Mouse (Mus musculus) small intestine, adult 2 months (tissue): ENCODE measurements around the gene Olfr1161. TPM values are rescaled to one million over a fixed set of nuclear protein-coding genes. Genes with fewer than 3 reads are reported as not detected.

ENCODE experiments used
- H3K27ac ChIP-seq: fragments of 200-500 bp; 2 replicates; pipeline ENCODE4 v1.5.1; 2012; ENCODE audit warnings: low read depth, low read length, control low read depth, inconsistent platforms; ENCODE audit not compliant: insufficient read depth
- H3K27me3 ChIP-seq: fragments of 200-500 bp; 2 replicates; pipeline ENCODE4 v1.6.1; 2012; ENCODE audit warnings: mild to moderate bottlenecking, moderate library complexity, low read length, inconsistent platforms; ENCODE audit not compliant: control insufficient read depth, insufficient read depth
- H3K36me3 ChIP-seq: fragments of 200-500 bp; 2 replicates; pipeline ENCODE4 v1.6.1; 2012; ENCODE audit warnings: mild to moderate bottlenecking, low read length, control low read depth, inconsistent platforms; ENCODE audit not compliant: control insufficient read depth, insufficient read depth
- H3K4me1 ChIP-seq: fragments of 200-500 bp; 2 replicates; pipeline ENCODE4 v1.6.1; 2012; ENCODE audit warnings: low read length, inconsistent platforms, mixed read lengths; ENCODE audit not compliant: control insufficient read depth, insufficient read depth, insufficient read length
- H3K4me3 ChIP-seq: fragments of 200-500 bp; 2 replicates; pipeline ENCODE4 v1.5.1; 2012; ENCODE audit warnings: low read depth, mild to moderate bottlenecking, control low read depth, inconsistent platforms, low read length, moderate library complexity
- CTCF ChIP-seq: fragments of 200-500 bp; IDR thresholded peaks from 2 replicates; pipeline ENCODE4 v1.5.1; 2012; ENCODE audit warnings: low read depth, mild to moderate bottlenecking, control low read depth, inconsistent platforms, low read length, moderate library complexity, mixed read lengths; ENCODE audit not compliant: insufficient replicate concordance, insufficient read length; ENCODE audit errors: extremely low read depth
- POLR2A ChIP-seq: fragments of 200-500 bp; IDR thresholded peaks from 2 replicates; pipeline ENCODE4 v1.6.1; 2012; ENCODE audit warnings: low read depth, mild to moderate bottlenecking, control low read depth, inconsistent platforms, low read length, moderate library complexity
- polyA plus RNA-seq: library from polyadenylated mRNA; depleted of rRNA; stranded (reverse); fragments of >200 nt; gene quantifications from 2 replicates; pipeline ENCODE4 v1.2.3, GENCODE M21; 2012; rRNA removed

Gene Olfr1161
- polyA plus RNA-seq, 1 experiment, result not detected

GRCm38 (mm10) chr2:88071730-88072129 is 49.2 kb downstream of the Olfr1161 start, which contains the start of gene Olfr1163:
Gene Olfr1163, minus strand, starts transcription at chr2:88071830.
- no peaks in the 10 kb centered on the region for H3K27me3 ChIP-seq
- TF ChIP-seq POLR2A, result no peak
- TF ChIP-seq CTCF, result no peak
- no peak within 1 kb of the TSS for H3K4me3 ChIP-seq
- no peaks in the 10 kb centered on the region for H3K4me1 ChIP-seq
- H3K27ac ChIP-seq, result no peak within 1 kb of the TSS
- no peaks in the 10 kb centered on the region for H3K36me3 ChIP-seq

Other genes with a start within 250 kb of the Olfr1161 start
- not detected in 2 replicates for gene Olfr152, start 243.3 kb upstream of the Olfr1161 start, polyA plus RNA-seq
- gene Olfr1143, start 222.2 kb upstream of the Olfr1161 start, polyA plus RNA-seq, result not detected in 2 replicates
- gene Olfr1145, start 213.0 kb upstream of the Olfr1161 start, polyA plus RNA-seq, result not detected in 2 replicates
- gene Olfr1148, start 192.2 kb upstream of the Olfr1161 start, polyA plus RNA-seq, result not detected in 2 replicates
- not detected in 2 replicates for gene Olfr1150-ps1, start 178.8 kb upstream of the Olfr1161 start, polyA plus RNA-seq
- not detected in 2 replicates for gene Olfr1151, start 166.9 kb upstream of the Olfr1161 start, polyA plus RNA-seq
- gene Olfr1152, start 156.3 kb upstream of the Olfr1161 start, polyA plus RNA-seq, result not detected in 2 replicates
- not detected in 2 replicates for gene Olfr1153, start 127.8 kb upstream of the Olfr1161 start, polyA plus RNA-seq
- gene Olfr1154, start 117.6 kb upstream of the Olfr1161 start, polyA plus RNA-seq, result not detected in 2 replicates
- not detected in 2 replicates for gene Olfr1155, start 77.6 kb upstream of the Olfr1161 start, polyA plus RNA-seq
- gene Olfr1156, start 69.7 kb upstream of the Olfr1161 start, polyA plus RNA-seq, result not detected in 2 replicates
- not detected in 2 replicates for gene Olfr1157, start 54.5 kb upstream of the Olfr1161 start, polyA plus RNA-seq
- not detected in 2 replicates for gene Olfr74, start 48.1 kb upstream of the Olfr1161 start, polyA plus RNA-seq
- gene Olfr1158, start 32.7 kb upstream of the Olfr1161 start, polyA plus RNA-seq, result not detected in 2 replicates
- not detected in 2 replicates for gene Olfr1160, start 14.5 kb upstream of the Olfr1161 start, polyA plus RNA-seq
- gene Olfr73, start 14.9 kb downstream of the Olfr1161 start, polyA plus RNA-seq, result not detected in 2 replicates
- not detected in 2 replicates for gene Olfr1162, start 28.4 kb downstream of the Olfr1161 start, polyA plus RNA-seq
- gene Olfr1163, start 49.1 kb downstream of the Olfr1161 start, polyA plus RNA-seq, result not detected in 2 replicates
- not detected in 2 replicates for gene Olfr1164, start 71.2 kb downstream of the Olfr1161 start, polyA plus RNA-seq
- not detected in 2 replicates for gene Olfr1166, start 105.5 kb downstream of the Olfr1161 start, polyA plus RNA-seq
- gene Olfr1167, start 132.4 kb downstream of the Olfr1161 start, polyA plus RNA-seq, result not detected in 2 replicates
- gene Olfr1168, start 159.1 kb downstream of the Olfr1161 start, polyA plus RNA-seq, result not detected in 2 replicates
- gene Olfr1170, start 205.6 kb downstream of the Olfr1161 start, polyA plus RNA-seq, result not detected in 2 replicates